Mouse (Mus musculus) myocyte (in vitro differentiated cells): ENCODE results near the gene Col4a6.

Experiments
- CEBPB ChIP-seq: IDR thresholded peaks from 2 replicates; pipeline ENCODE4 v1.6.1; 2011; ENCODE audit warnings: mild to moderate bottlenecking, moderate library complexity; ENCODE audit not compliant: poor library complexity, insufficient read depth, severe bottlenecking
- E2F4 ChIP-seq: IDR thresholded peaks from one replicate; pipeline ENCODE4 v1.6.1; 2011; ENCODE audit warnings: mild to moderate bottlenecking, control low read depth, moderate library complexity; ENCODE audit not compliant: insufficient read depth
- MAX ChIP-seq: IDR thresholded peaks from one replicate; pipeline ENCODE4 v1.6.1; 2011; ENCODE audit warnings: low read depth, mild to moderate bottlenecking, control low read depth
- MYOD1 ChIP-seq, 3 experiments: IDR thresholded peaks; one replicate each; pipeline ENCODE4 v1.6.1; 2011; ENCODE audit warnings: control low read depth in 2 of 3, low read depth in 2 of 3, mild to moderate bottlenecking in 2 of 3, moderate library complexity in 1 of 3; ENCODE audit not compliant: insufficient read length in 2 of 3, control insufficient read depth in 1 of 3
- POLR2A ChIP-seq: IDR thresholded peaks from one replicate; pipeline ENCODE4 v1.6.1; 2011; ENCODE audit warnings: low read depth, mild to moderate bottlenecking, control low read depth, moderate library complexity; ENCODE audit not compliant: insufficient read length
- POLR2AphosphoS2 ChIP-seq: IDR thresholded peaks from one replicate; pipeline ENCODE4 v1.6.1; 2011; ENCODE audit warnings: low read depth, control low read depth; ENCODE audit not compliant: insufficient read length
- REST ChIP-seq: IDR thresholded peaks from one replicate; pipeline ENCODE4 v1.6.1; 2011; ENCODE audit warnings: mild to moderate bottlenecking, control low read depth, moderate library complexity; ENCODE audit not compliant: insufficient read depth, insufficient read length
- SRF ChIP-seq: IDR thresholded peaks from one replicate; pipeline ENCODE4 v1.6.1; 2011; ENCODE audit warnings: low read depth; ENCODE audit not compliant: control insufficient read depth, insufficient read length
- TCF12 ChIP-seq: IDR thresholded peaks from one replicate; pipeline ENCODE4 v1.6.1; 2011; ENCODE audit warnings: mild to moderate bottlenecking, control low read depth; ENCODE audit not compliant: poor library complexity, insufficient read depth, severe bottlenecking
- TCF3 ChIP-seq: IDR thresholded peaks from one replicate; pipeline ENCODE4 v1.6.1; 2011; ENCODE audit warnings: low read depth, control low read depth; ENCODE audit not compliant: insufficient read length
- USF1 ChIP-seq: IDR thresholded peaks from one replicate; pipeline ENCODE4 v1.6.1; 2011; ENCODE audit warnings: low read depth, mild to moderate bottlenecking, control low read depth, moderate library complexity

DNA sequence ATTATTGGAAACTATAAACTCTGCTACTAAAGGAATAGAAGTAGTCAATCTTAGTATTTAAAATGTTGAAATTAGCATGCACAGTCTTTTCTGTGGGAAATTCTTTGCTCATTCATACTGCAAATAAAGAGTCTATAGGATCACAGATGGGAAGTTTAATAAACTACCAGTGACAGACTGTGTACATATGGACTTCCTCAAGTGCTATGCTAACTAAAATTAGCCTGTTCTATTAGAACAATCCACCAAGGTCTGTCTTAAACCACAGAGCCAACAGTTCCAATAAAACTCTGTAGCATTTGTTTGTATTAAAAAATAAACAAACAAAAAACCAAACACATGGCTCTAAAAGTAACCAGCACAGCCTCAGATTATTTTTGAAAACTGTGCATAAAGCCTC, 278.8 kb downstream of the Col4a6 start:
- TF ChIP-seq TCF12 (no peak), POLR2A (no peak), POLR2AphosphoS2 (no peak), E2F4 (no peak), USF1 (no peak), SRF (no peak), TCF3 (no peak), MYOD1 (IDR thresholded peaks at IDR 0.05; ENCODE audit: control insufficient read depth in 1 of 3, insufficient read length in 2 of 3, low read depth in 2 of 3) (no peak), REST (no peak), MAX (no peak), CEBPB (no peak)
